Mouse (Mus musculus): ENCODE results near the gene Ccdc107.
A peak's percentile ranks its signal among the peaks of the same experiment; 100 is the strongest.

Ccdc107 gene

DNA sequence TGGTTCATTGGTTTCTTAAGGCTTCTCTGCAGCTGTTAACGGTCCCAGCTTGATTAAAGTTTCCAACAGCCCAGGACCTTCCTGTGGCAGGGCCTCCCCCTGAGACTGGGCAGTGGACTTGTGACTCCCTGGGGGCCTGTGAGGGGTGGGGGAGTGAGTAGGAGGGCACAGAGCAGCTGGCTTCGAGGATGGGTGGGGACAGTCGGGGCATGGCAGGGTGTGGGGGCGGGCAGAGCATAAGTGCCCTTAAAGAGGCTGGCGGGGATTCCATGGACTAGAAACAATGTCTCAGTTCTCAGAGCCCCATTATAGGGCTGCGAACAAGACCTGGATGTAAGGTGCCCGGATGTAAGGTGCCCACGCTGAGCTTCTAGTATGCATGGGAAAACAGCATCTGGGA is 35.6 kb upstream of the Ccdc107 start:
- H3K4me1 ChIP-seq (replicated peaks; ENCODE audit: low read depth, low read length) = peaks cover 26% of the 10 kb centered on the region
- no peaks in the 10 kb centered on the region for H3K36me3 ChIP-seq (ENCODE audit: insufficient read depth, low read length)
- H3K9me3 ChIP-seq (ENCODE audit: low read length) = peaks cover 8% of the 10 kb centered on the region
- peaks cover 51% of the 10 kb centered on the region for H3K27me3 ChIP-seq (ENCODE audit: insufficient read depth, low read length)
- H3K4me3 ChIP-seq (replicated peaks; ENCODE audit: low read length) = no peak overlapping the region
- TF ChIP-seq POU5F1 (IDR thresholded peaks at IDR 0.05; ENCODE audit: borderline replicate concordance, low read length) = no peak

DNA sequence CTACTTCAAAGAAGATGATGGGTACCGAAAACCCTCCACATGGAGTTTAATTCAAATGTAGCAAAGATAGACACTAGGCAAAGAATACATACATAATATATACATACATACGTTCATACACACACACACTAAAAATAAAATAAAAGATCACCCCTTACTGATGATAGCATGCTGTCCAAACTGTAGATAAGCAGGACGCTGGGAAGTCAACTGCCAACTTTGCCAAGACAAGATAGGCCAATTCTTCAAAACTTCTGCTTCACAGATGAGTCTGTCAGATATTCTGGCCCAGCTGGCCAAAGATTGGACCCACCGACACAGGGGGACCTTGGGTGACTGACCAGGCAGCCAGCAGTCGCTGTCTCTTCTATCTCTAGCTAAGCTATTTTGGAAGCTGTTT is 29.6 kb upstream of the Ccdc107 start:
- Histone ChIP-seq H3K36me3 (ENCODE audit: insufficient read depth, low read length) (no peaks in the 10 kb centered on the region), H3K27me3 (ENCODE audit: insufficient read depth, low read length) (peaks cover 10% of the 10 kb centered on the region; the same call in 1 of the 2 replicates), H3K4me1 (replicated peaks; ENCODE audit: low read depth, low read length) (no peaks in the 10 kb centered on the region), H3K4me3 (replicated peaks; ENCODE audit: low read length) (no peak overlapping the region), H3K9me3 (ENCODE audit: low read length) (peaks cover 8% of the 10 kb centered on the region)
- no peak for TF ChIP-seq NANOG (IDR thresholded peaks at IDR 0.05; ENCODE audit: borderline replicate concordance, low read length)
- TF ChIP-seq CTCF (conservative IDR thresholded peaks at IDR 0.05; ENCODE audit: low read length) = no peak
- TF ChIP-seq POU5F1 (IDR thresholded peaks at IDR 0.05; ENCODE audit: borderline replicate concordance, low read length) = no peak

DNA sequence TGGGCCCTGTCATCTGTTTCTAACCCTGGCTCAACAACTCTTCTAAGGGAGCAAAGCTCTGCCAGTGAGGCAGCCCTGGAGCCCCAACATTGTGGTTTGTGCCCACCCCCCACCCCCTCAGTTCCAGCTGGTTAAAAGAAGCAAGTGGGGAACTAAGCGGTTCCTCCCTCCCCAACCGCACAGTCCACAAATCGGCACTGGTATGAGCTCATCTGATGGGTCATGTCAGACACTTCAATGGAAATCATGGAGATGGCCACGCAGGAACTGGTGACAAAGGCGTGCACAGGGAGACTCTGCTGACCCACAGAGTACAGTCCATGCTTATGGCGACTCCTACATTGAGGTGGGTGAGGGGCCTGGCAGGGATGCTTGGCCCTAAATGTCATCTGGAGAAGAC is 26.8 kb upstream of the Ccdc107 start:
- Histone ChIP-seq H3K36me3 (ENCODE audit: insufficient read depth, low read length) (no peaks in the 10 kb centered on the region), H3K4me3 (replicated peaks; ENCODE audit: low read length) (no peak overlapping the region), H3K27me3 (ENCODE audit: insufficient read depth, low read length) (peaks cover 2% of the 10 kb centered on the region), H3K4me1 (replicated peaks; ENCODE audit: low read depth, low read length) (no peaks in the 10 kb centered on the region), H3K9me3 (ENCODE audit: low read length) (no peaks in the 10 kb centered on the region)
- TF ChIP-seq POU5F1 (IDR thresholded peaks at IDR 0.05; ENCODE audit: borderline replicate concordance, low read length) (no peak), NANOG (IDR thresholded peaks at IDR 0.05; ENCODE audit: borderline replicate concordance, low read length) (no peak), CTCF (conservative IDR thresholded peaks at IDR 0.05; ENCODE audit: low read length) (no peak)

DNA sequence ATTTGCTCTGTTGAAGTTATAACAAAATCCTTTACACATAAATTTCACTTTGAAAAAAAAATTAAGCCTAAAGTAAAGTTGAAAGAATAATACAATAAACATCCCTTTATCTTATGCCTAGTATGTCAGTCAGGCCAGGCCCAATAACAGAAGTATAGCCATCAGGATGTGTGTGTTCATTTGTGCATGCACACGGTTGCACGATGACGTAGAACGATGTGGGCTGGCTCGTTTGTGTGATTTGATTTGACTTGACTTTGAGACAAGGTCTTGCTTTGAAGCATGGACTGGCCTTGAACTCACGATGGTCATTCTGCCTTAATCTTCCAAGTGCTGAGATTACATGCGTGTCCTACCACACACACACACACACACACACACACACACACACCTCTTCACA is 25.8 kb upstream of the Ccdc107 start:
- TF ChIP-seq CTCF (conservative IDR thresholded peaks at IDR 0.05; ENCODE audit: low read length) = no peak
- no peak for TF ChIP-seq NANOG (IDR thresholded peaks at IDR 0.05; ENCODE audit: borderline replicate concordance, low read length)
- no peak for TF ChIP-seq POU5F1 (IDR thresholded peaks at IDR 0.05; ENCODE audit: borderline replicate concordance, low read length)
- Histone ChIP-seq H3K36me3 (ENCODE audit: insufficient read depth, low read length) (no peaks in the 10 kb centered on the region), H3K4me1 (replicated peaks; ENCODE audit: low read depth, low read length) (no peaks in the 10 kb centered on the region), H3K27me3 (ENCODE audit: insufficient read depth, low read length) (peaks cover 2% of the 10 kb centered on the region), H3K9me3 (ENCODE audit: low read length) (no peaks in the 10 kb centered on the region), H3K4me3 (replicated peaks; ENCODE audit: low read length) (no peak overlapping the region)

DNA sequence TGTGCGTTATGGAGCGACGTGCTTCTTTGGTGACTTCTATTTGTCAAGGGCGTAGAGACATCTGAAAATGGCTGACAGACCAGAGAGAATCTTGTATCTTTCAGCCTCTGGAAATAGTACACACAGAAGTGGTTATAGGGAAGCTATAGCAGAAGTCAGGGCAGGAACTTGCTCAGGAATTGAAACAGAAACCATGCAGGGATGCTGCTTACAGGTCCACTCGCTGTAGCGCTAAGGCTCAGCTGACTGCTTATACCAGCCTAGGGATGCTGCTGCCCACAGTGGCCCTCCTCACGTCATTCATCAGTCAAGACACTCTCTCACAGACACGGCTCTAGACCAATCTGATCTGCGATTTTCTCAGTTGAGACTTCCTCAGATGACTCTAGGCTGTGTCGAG is 22.4 kb upstream of the Ccdc107 start:
- Histone ChIP-seq H3K36me3 (ENCODE audit: insufficient read depth, low read length) (no peaks in the 10 kb centered on the region), H3K4me3 (replicated peaks; ENCODE audit: low read length) (no peak overlapping the region), H3K9me3 (ENCODE audit: low read length) (no peaks in the 10 kb centered on the region), H3K4me1 (replicated peaks; ENCODE audit: low read depth, low read length) (no peaks in the 10 kb centered on the region), H3K27me3 (ENCODE audit: insufficient read depth, low read length) (peaks cover 9% of the 10 kb centered on the region)
- TF ChIP-seq CTCF (conservative IDR thresholded peaks at IDR 0.05; ENCODE audit: low read length) (no peak), POU5F1 (IDR thresholded peaks at IDR 0.05; ENCODE audit: borderline replicate concordance, low read length) (no peak), NANOG (IDR thresholded peaks at IDR 0.05; ENCODE audit: borderline replicate concordance, low read length) (no peak)

DNA sequence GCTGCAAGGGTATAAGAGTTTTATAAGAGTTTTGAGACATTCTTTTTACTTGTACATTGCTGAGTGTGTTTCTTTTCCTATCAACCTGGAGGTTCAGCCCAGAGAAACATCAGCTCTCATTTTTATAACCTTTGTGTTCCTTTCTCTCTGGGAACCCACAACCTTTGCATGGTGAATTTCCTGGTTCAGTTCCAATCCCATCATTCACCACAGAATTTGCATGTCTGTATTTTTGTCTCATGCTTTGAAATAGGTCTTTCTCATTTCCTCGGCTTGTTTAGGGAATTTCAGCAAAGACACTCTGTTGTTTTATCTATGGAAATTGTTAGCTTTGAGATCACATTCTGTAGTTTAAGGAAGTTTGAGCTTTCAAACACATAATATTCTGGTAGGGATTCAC is 19.1 kb upstream of the Ccdc107 start:
- Histone ChIP-seq H3K4me3 (replicated peaks; ENCODE audit: low read length) (no peak overlapping the region), H3K27me3 (ENCODE audit: insufficient read depth, low read length) (peaks cover 7% of the 10 kb centered on the region), H3K36me3 (ENCODE audit: insufficient read depth, low read length) (no peaks in the 10 kb centered on the region), H3K9me3 (ENCODE audit: low read length) (no peaks in the 10 kb centered on the region), H3K4me1 (replicated peaks; ENCODE audit: low read depth, low read length) (peaks cover 4% of the 10 kb centered on the region)
- no peak for TF ChIP-seq NANOG (IDR thresholded peaks at IDR 0.05; ENCODE audit: borderline replicate concordance, low read length)
- no peak for TF ChIP-seq POU5F1 (IDR thresholded peaks at IDR 0.05; ENCODE audit: borderline replicate concordance, low read length)
- no peak for TF ChIP-seq CTCF (conservative IDR thresholded peaks at IDR 0.05; ENCODE audit: low read length)

DNA sequence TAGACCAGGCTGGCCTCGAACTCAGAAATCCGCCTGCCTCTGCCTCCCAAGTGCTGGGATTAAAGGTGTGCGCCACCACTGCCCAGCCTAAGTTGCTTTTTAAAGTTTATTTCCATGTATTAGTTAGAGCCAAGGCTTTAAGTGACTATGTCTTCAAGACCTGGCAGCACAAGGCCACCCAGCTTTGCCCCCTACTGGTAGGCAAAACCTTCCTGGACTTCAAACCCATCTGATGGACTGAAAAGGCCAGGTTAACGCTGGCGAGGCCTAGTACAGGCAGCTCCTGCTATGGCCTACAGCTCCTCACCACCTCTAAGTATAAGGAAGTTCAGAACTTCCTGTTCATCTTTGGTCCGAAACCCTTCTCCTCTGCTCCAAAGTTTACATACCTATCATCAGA is 16.1 kb upstream of the Ccdc107 start:
- Histone ChIP-seq H3K36me3 (ENCODE audit: insufficient read depth, low read length) (no peaks in the 10 kb centered on the region), H3K4me3 (replicated peaks; ENCODE audit: low read length) (no peak overlapping the region), H3K9me3 (ENCODE audit: low read length) (no peaks in the 10 kb centered on the region), H3K27me3 (ENCODE audit: insufficient read depth, low read length) (peaks cover 7% of the 10 kb centered on the region; the same call in 1 of the 2 replicates), H3K4me1 (replicated peaks; ENCODE audit: low read depth, low read length) (peaks cover 13% of the 10 kb centered on the region)
- no peak for TF ChIP-seq POU5F1 (IDR thresholded peaks at IDR 0.05; ENCODE audit: borderline replicate concordance, low read length)
- no peak for TF ChIP-seq CTCF (conservative IDR thresholded peaks at IDR 0.05; ENCODE audit: low read length)
- no peak for TF ChIP-seq NANOG (IDR thresholded peaks at IDR 0.05; ENCODE audit: borderline replicate concordance, low read length)

DNA sequence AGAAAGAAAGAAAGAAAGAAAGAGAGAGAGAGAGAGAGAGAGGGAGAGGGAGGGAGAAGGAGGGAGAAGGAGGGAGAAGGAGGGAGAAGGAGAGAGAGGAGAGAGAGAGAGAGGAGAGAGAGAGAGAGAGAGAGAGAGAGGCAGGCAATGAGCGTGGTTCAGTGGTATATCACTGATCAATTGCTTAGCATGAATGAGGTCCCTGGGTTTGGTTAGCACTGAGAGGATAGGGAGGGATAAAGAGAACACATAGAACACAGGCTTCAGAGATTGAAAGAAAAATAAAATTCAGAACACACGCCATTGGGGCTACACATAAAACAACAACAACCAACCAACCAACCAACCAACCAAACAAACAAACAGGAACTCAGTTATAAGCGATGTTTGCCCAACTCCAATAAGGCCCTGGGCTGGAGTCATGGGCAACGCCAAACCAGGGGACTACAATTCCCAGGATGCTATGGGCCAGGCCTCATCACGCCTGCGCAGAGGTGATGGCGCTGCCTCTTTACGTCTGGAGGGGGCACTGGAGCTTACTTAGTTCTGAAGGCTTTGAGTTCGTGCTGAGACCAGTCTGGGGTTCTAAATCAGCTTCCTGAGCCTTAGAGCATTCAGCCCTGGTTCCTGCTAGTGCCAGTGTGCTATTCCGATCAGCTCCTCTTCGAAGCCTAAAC is 14.7 kb upstream of the Ccdc107 start:
- H3K27me3 ChIP-seq (ENCODE audit: insufficient read depth, low read length) = peaks cover 7% of the 10 kb centered on the region; the same call in 1 of the 2 replicates
- H3K9me3 ChIP-seq (ENCODE audit: low read length) = no peaks in the 10 kb centered on the region
- TF ChIP-seq POU5F1 (IDR thresholded peaks at IDR 0.05; ENCODE audit: borderline replicate concordance, low read length) (no peak), CTCF (conservative IDR thresholded peaks at IDR 0.05; ENCODE audit: low read length) (peak; percentile 28; the same call in 1 of the 2 replicates)
- peak overlapping the region; percentile 74 for H3K4me3 ChIP-seq (replicated peaks; ENCODE audit: low read length)
- peaks cover 13% of the 10 kb centered on the region for H3K4me1 ChIP-seq (replicated peaks; ENCODE audit: low read depth, low read length)
- H3K36me3 ChIP-seq (ENCODE audit: insufficient read depth, low read length) = no peaks in the 10 kb centered on the region

DNA sequence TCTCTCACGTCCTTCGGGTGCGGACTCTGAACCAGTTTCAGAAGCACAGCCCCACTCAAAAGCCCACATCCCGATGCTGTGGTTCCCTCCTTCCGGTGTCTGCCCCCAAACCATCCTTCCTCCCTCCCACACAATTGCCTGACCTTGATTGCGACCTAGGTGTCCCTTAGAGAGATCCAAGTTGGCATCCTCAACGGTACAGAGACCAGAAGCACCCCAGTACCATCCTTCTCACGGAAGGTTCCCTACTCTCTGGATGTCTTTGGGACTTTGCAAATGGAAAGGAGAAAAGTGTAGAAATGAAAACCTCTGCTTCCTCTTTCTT is 14.2 kb upstream of the Ccdc107 start:
- Histone ChIP-seq H3K9me3 (ENCODE audit: low read length) (no peaks in the 10 kb centered on the region), H3K27me3 (ENCODE audit: insufficient read depth, low read length) (peaks cover 7% of the 10 kb centered on the region; the same call in 1 of the 2 replicates), H3K4me3 (replicated peaks; ENCODE audit: low read length) (peak overlapping the region; percentile 74), H3K36me3 (ENCODE audit: insufficient read depth, low read length) (no peaks in the 10 kb centered on the region), H3K4me1 (replicated peaks; ENCODE audit: low read depth, low read length) (peaks cover 17% of the 10 kb centered on the region)
- TF ChIP-seq CTCF (conservative IDR thresholded peaks at IDR 0.05; ENCODE audit: low read length) (no peak), NANOG (IDR thresholded peaks at IDR 0.05; ENCODE audit: borderline replicate concordance, low read length) (no peak), POU5F1 (IDR thresholded peaks at IDR 0.05; ENCODE audit: borderline replicate concordance, low read length) (no peak)
